In the genomic region with DNA sequence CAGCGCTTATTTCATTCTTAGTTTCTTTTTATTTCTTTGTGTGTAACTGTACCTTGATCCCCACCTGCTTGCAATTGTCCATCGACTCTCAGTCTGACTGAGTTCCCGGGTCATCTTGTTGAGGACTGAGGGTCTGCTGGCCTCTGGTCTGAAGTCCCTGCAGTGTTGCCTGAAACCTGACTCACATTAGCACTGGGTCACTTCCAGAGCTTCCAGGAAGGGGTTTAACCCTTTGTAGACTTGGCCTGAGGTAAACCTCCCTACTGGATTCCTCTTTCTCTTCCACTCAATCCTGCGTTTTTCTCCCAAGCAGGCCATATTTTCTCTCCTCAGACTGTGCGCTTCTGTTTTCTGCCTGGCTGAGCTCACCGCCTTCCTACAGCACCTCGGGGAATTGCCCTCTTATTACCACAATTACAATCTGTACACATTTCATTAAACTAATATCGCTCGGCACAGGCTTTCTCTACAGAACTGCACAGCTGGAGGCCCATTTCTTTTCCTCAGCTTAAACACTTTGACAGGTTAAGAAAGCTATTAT, we compare ENCODE assay signal across 12 mouse cellular contexts.
DNase-seq lines count a peak whose midpoint lies in the region; ATAC-seq and TF ChIP-seq lines count a peak whose summit lies in the region.
"Had no signal": no experiment of that assay in that cellular context is flagged by ENCODE, and none has a peak within 500 bp of the region (broad histone marks: within the 10 kb centered on the region; RNA-seq: fewer than 3 reads in every experiment).

No protein-coding gene starts in this region.

- ATAC-seq in midbrain, embryonic 12.5 days (ENCODE audit: low FRiP score, low read depth): peak; percentile 58
- ATAC-seq in liver, embryonic 11.5 days (replicated peaks; ENCODE audit: low FRiP score): no peak

- peak overlapping the region; percentile 43 for H3K4me3 ChIP-seq in gastrocnemius, adult 2 months
- H3K4me3 ChIP-seq in hindbrain, embryonic 10.5 days: no peak overlapping the region
- no peak overlapping the region for H3K4me3 ChIP-seq in midbrain, embryonic 12.5 days
- H3K4me3 ChIP-seq in liver, embryonic 11.5 days (ENCODE audit: low read depth, low read length): no peak overlapping the region

- H3K4me1 ChIP-seq in hindbrain, embryonic 10.5 days (replicated peaks): peaks cover 15% of the 10 kb centered on the region
- H3K4me1 ChIP-seq in midbrain, embryonic 12.5 days: peaks cover 18% of the 10 kb centered on the region
- H3K4me1 ChIP-seq in liver, embryonic 11.5 days (replicated peaks; ENCODE audit: control insufficient read depth, insufficient read depth, low read length): no peaks in the 10 kb centered on the region

- DNase-seq in gastrocnemius, adult 2 months: no peak
- DNase-seq in gastrocnemius, postnatal 36 days: no peak
- peak; percentile 62 for DNase-seq in embryo, embryonic 10 days (ENCODE audit: low spot score)
- peak; percentile 38 for DNase-seq in hindbrain, embryonic 10.5 days (ENCODE audit: low spot score)
- no peak for DNase-seq in layer of hippocampus, adult 11-12 months (ENCODE audit: low spot score)
- no peak for DNase-seq in liver, embryonic 11.5 days (ENCODE audit: low spot score)
- DNase-seq in lung, postnatal 10 days: no peak
- DNase-seq: cerebellum, adult 9-10 months; kidney, postnatal 36 days; spleen, adult 18-20 months had no signal

- H3K27ac ChIP-seq in gastrocnemius, adult 2 months: no peak overlapping the region
- peak overlapping the region; percentile 72 for H3K27ac ChIP-seq in hindbrain, embryonic 10.5 days
- no peak overlapping the region; the same call in 1 of the 2 replicates for H3K27ac ChIP-seq in midbrain, embryonic 12.5 days (replicated peaks)
- H3K27ac ChIP-seq in liver, embryonic 11.5 days (ENCODE audit: low read depth, low read length): no peak overlapping the region
- H3K27ac ChIP-seq: macrophage had no signal

- H3K9me3 ChIP-seq in hindbrain, embryonic 10.5 days: no peaks in the 10 kb centered on the region
- H3K9me3 ChIP-seq in midbrain, embryonic 12.5 days: no peaks in the 10 kb centered on the region
- no peaks in the 10 kb centered on the region for H3K9me3 ChIP-seq in liver, embryonic 11.5 days (ENCODE audit: control insufficient read depth, low read length)

- no peak for TF ChIP-seq CTCF in gastrocnemius, adult 2 months (IDR thresholded peaks at IDR 0.05)

- H3K27me3 ChIP-seq in hindbrain, embryonic 10.5 days (ENCODE audit: insufficient read depth, poor library complexity, severe bottlenecking): no peaks in the 10 kb centered on the region
- H3K27me3 ChIP-seq in midbrain, embryonic 12.5 days: no peaks in the 10 kb centered on the region
- H3K27me3 ChIP-seq in liver, embryonic 11.5 days (replicated peaks; ENCODE audit: control insufficient read depth, insufficient read depth, low read length): no peaks in the 10 kb centered on the region

- no peaks in the 10 kb centered on the region for H3K36me3 ChIP-seq in hindbrain, embryonic 10.5 days
- no peaks in the 10 kb centered on the region for H3K36me3 ChIP-seq in midbrain, embryonic 12.5 days
- no peaks in the 10 kb centered on the region for H3K36me3 ChIP-seq in liver, embryonic 11.5 days (ENCODE audit: control insufficient read depth, insufficient read depth, low read length)

- intact Hi-C loops in gastrocnemius, adult 2 months (cut with DNase I): no loop called here
- intact Hi-C loops in gastrocnemius, postnatal 36 days (cut with DNase I): no loop called here

- H3K9ac ChIP-seq in midbrain, embryonic 12.5 days (replicated peaks): no peak overlapping the region
- H3K9ac ChIP-seq in liver, embryonic 11.5 days (ENCODE audit: low read depth, low read length): no peak overlapping the region

- H3K4me2 ChIP-seq in midbrain, embryonic 12.5 days (replicated peaks): no peak overlapping the region
- H3K4me2 ChIP-seq in liver, embryonic 11.5 days: no peak overlapping the region

- 35% methylated on average over 9 of the region's 9 CpGs for WGBS in hindbrain, embryonic 10.5 days
- WGBS in midbrain, embryonic 12.5 days: 38% methylated on average over 9 of the region's 9 CpGs
- 69% methylated on average over 9 of the region's 9 CpGs for WGBS in liver, embryonic 11.5 days

Comparison
In these comparisons a context has a peak if more than half of its experiments do, and no peak if none do; other contexts are left out.
1. DNase-seq: peak in embryo, embryonic 10 days (single experiment) and hindbrain, embryonic 10.5 days (single experiment); none in gastrocnemius, adult 2 months (single experiment), gastrocnemius, postnatal 36 days (0 of 2), layer of hippocampus, adult 11-12 months (single experiment), liver, embryonic 11.5 days (single experiment) and lung, postnatal 10 days (single experiment).